Mouse (Mus musculus) kidney, adult 2 months (tissue): ENCODE data around the gene Clpp. TPM values are rescaled to one million over a fixed set of nuclear protein-coding genes. Genes with fewer than 3 reads are reported as not detected.

Experiments
- DNase-seq: peaks from one replicate; pipeline ENCODE4 v3.0.0; 2021
- H3K27ac ChIP-seq: fragments of 200-500 bp; 2 replicates; pipeline ENCODE4 v1.5.1; 2012; ENCODE audit warnings: low read depth, low read length, control low read depth, inconsistent platforms; ENCODE audit not compliant: insufficient read depth
- H3K27me3 ChIP-seq: fragments of 200-500 bp; replicated peaks from 2 replicates; pipeline ENCODE4 v1.6.1; 2012; ENCODE audit warnings: mild to moderate bottlenecking, moderate library complexity, low read length, inconsistent platforms; ENCODE audit not compliant: control insufficient read depth, insufficient read depth
- H3K36me3 ChIP-seq: fragments of 200-500 bp; 2 replicates; pipeline ENCODE4 v1.6.1; 2012; ENCODE audit warnings: mild to moderate bottlenecking, moderate library complexity, low read length, inconsistent platforms; ENCODE audit not compliant: control insufficient read depth, insufficient read depth
- H3K4me1 ChIP-seq: fragments of 200-500 bp; 2 replicates; pipeline ENCODE4 v1.6.1; 2011; ENCODE audit warnings: low read length; ENCODE audit not compliant: control insufficient read depth, insufficient read depth
- H3K4me3 ChIP-seq: fragments of 200-500 bp; 2 replicates; pipeline ENCODE4 v1.5.1; 2011; ENCODE audit warnings: mild to moderate bottlenecking, low read depth, low read length, control low read depth; ENCODE audit not compliant: insufficient read depth
- CTCF ChIP-seq: fragments of 200-500 bp; conservative IDR thresholded peaks from 2 replicates; pipeline ENCODE4 v1.5.1; 2011; ENCODE audit warnings: low read depth, mild to moderate bottlenecking, control low read depth, low read length, moderate library complexity, mixed read lengths; ENCODE audit not compliant: insufficient read depth, insufficient read length
- POLR2A ChIP-seq: fragments of 200-500 bp; IDR thresholded peaks from one replicate; pipeline ENCODE4 v1.6.1; 2011; ENCODE audit warnings: low read depth, low read length, control low read depth
- WGBS: fragments of 180-500 bp; shearing (Covaris S2); methylation state at CpG from one replicate; pipeline ENCODE4 v1.1.7; 2018; 5-methylcytosine and 5-hydroxymethylcytosine counted together
- polyA plus RNA-seq: library from polyadenylated mRNA; depleted of rRNA; stranded (reverse); fragments of >200 nt; gene quantifications from 2 replicates; pipeline ENCODE4 v1.2.3, GENCODE M21; 2012

Gene Clpp
- polyA plus RNA-seq, 1 experiment, result 245 TPM

DNA sequence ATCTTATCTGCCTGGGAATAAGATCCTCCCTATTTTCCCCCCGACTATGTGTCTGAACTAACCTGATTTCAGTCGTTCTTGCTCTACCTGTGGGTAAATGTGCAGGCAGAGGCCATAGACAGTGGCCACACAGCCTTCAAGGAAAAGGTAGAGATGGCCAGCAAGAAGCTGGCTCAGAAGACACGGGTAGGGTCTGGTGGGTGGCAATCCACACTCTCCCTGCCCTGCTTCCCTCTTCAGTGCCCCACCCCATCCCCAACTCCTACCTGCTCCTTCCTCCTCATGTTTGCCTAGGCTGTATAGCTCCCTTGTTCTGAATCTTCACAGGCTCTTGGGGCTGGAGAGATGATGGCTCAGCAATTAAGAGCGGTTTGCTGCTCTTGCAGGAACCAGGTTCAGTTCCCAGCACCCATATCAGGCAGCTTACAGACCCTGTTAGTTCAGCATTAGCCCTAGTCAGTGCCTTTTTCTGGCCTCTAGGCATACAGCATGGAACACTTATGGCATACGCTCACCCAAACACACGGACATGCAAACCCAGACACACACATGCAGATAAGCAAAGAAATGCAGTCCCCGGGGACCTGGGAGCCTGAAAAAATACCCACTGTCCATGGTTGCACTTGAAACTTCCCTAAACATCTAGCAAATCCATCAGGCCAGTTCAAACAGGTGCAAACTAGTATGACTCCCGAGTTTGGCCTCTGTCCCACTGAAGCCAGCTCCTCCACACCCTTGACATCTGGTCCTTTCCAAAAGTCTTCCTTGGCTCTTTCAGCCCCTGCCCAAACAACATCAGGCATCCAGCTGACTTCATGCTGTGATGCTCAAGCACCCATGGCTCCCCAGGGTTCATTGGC is 13.3 kb upstream of the Clpp start:
- no peak overlapping the region for H3K27ac ChIP-seq
- no peaks in the 10 kb centered on the region for H3K4me1 ChIP-seq
- TF ChIP-seq POLR2A, result no peak
- TF ChIP-seq CTCF, result no peak
- no peak for DNase-seq
- 70% methylated on average over 8 of the region's 8 CpGs for WGBS
- H3K27me3 ChIP-seq, result no peaks in the 10 kb centered on the region
- H3K4me3 ChIP-seq, result no peak overlapping the region
- H3K36me3 ChIP-seq, result no peaks in the 10 kb centered on the region

DNA sequence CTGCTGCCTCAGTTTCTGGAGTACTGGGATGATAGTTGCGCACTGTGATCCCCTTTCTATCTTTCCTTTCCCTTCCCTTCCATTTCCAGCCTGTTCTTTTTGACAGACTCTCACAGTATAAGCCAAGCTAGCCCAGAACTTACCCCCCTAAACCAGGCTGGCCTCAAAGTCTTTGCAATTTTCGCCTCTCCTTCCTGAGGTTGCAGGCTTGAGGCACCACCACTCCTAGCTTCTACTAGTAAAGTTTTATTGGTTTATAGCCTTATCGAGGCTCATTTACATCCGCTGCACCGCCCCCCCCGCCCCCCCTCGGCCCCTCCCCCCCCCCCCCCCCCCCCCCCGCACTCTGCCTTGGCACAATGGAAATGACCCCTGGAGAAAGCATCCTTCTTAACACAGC is 10.6 kb upstream of the Clpp start:
- no peak for DNase-seq
- Histone ChIP-seq H3K36me3 (no peaks in the 10 kb centered on the region), H3K27me3 (no peaks in the 10 kb centered on the region), H3K27ac (no peak overlapping the region), H3K4me1 (no peaks in the 10 kb centered on the region), H3K4me3 (no peak overlapping the region)
- TF ChIP-seq CTCF (no peak), POLR2A (no peak)
- WGBS, result 30% methylated on average over 7 of the region's 8 CpGs

DNA sequence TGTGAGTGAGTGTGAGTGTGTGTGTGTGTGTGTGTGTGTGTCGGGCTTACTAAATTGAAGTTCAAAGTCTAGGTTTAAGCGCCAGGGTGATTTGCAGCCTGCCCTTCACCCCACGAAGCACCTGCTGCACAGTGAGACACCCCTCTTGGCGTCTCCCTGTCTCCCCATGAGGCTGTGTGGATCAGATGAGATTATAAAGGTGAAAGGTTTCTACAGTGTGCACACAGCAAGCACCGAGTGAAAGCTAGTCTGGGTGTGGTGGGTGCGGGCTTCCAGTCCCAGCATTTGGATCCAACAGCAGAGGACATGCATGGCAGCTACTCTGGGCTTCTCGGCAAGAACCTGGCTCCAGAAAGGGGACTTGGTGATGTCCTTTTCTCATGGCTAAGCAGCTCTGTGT is 9.1 kb upstream of the Clpp start:
- Histone ChIP-seq H3K36me3 (no peaks in the 10 kb centered on the region), H3K27ac (no peak overlapping the region), H3K4me3 (no peak overlapping the region), H3K27me3 (no peaks in the 10 kb centered on the region), H3K4me1 (no peaks in the 10 kb centered on the region)
- 51% methylated on average over 7 of the region's 7 CpGs for WGBS
- TF ChIP-seq CTCF (no peak), POLR2A (no peak)
- DNase-seq, result no peak

DNA sequence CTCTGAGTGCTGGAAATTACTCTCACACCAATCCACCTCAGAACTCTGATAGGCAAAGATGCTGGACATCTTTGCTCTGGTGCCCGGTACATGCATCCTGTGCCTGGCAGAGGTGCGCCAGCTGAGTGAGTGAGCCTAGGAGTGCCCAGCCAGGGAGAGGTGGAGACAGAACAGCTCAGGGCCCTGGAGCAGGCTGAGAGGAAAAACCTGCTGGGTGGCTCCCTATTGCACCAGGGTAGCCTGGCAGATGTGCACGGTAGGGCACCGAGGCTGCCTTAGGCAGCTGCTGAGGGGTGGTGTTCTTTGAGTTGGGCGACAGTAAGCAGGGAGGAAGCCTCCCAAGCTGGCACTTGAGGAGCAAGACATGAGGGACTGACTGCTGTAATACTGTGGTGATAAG is 8.1 kb upstream of the Clpp start, which contains the start of gene Acer1:
TSS of gene Acer1 (minus strand) at position 114 of the 400 bp plus-strand sequence.
- H3K27ac ChIP-seq, result no peak within 1 kb of the TSS
- no peaks in the 10 kb centered on the region for H3K27me3 ChIP-seq
- H3K36me3 ChIP-seq, result no peaks in the 10 kb centered on the region
- H3K4me1 ChIP-seq, result no peaks in the 10 kb centered on the region
- WGBS, result 91% methylated on average over 5 of the region's 5 CpGs
- no peak within 1 kb of the TSS for H3K4me3 ChIP-seq
- TF ChIP-seq POLR2A, result no peak
- TF ChIP-seq CTCF, result no peak
- no peak for DNase-seq

DNA sequence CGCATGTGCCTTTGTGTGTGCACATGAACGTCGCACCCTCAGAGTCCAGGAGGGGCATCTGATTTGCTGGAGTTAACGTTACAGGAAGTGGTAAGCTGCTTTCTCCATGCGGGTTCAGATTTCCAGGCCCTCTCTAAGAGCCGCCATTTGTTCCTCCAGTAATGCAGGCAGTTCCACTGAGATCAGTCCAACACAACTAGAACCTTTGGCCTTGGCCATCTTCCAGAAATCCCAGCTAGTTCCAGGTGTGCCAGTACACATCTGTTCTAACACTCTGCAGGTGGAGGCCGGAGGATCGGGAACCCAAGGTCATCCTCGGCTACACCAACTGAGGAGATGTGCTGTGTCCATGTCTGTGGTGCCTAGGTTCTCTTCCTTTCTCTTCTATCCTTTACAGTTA is 5.2 kb upstream of the Clpp start:
- H3K36me3 ChIP-seq, result no peaks in the 10 kb centered on the region
- TF ChIP-seq CTCF (no peak), POLR2A (no peak)
- no peak overlapping the region for H3K27ac ChIP-seq
- no peaks in the 10 kb centered on the region for H3K27me3 ChIP-seq
- no peak overlapping the region for H3K4me3 ChIP-seq
- 73% methylated on average over 9 of the region's 9 CpGs for WGBS
- peak; percentile 23 for DNase-seq
- no peaks in the 10 kb centered on the region for H3K4me1 ChIP-seq

DNA sequence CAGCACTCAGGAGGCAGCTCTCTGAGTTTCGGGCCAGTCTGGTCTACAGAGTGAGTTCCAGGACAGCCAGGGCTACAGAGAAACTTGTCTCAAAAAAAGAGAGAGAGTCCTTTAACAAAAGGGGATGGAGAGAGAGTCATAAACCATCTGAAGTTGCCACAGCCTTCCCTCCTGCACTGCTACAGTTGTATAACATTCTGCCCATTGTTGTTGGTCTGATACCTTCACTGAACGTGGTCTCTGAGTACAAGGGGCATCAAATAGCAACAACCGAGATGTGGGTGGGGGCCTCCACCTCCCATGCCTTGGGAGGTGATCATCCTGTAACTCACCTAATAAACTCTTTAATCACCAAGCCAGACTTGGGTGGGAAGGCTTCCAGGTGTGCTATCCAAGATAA is 4.4 kb upstream of the Clpp start:
- no peak for DNase-seq
- TF ChIP-seq CTCF, result no peak
- no peak for TF ChIP-seq POLR2A
- no peak overlapping the region for H3K27ac ChIP-seq
- H3K27me3 ChIP-seq, result no peaks in the 10 kb centered on the region
- no peaks in the 10 kb centered on the region for H3K4me1 ChIP-seq
- H3K36me3 ChIP-seq, result no peaks in the 10 kb centered on the region
- WGBS, result 68% methylated on average over 3 of the region's 3 CpGs
- H3K4me3 ChIP-seq, result no peak overlapping the region

DNA sequence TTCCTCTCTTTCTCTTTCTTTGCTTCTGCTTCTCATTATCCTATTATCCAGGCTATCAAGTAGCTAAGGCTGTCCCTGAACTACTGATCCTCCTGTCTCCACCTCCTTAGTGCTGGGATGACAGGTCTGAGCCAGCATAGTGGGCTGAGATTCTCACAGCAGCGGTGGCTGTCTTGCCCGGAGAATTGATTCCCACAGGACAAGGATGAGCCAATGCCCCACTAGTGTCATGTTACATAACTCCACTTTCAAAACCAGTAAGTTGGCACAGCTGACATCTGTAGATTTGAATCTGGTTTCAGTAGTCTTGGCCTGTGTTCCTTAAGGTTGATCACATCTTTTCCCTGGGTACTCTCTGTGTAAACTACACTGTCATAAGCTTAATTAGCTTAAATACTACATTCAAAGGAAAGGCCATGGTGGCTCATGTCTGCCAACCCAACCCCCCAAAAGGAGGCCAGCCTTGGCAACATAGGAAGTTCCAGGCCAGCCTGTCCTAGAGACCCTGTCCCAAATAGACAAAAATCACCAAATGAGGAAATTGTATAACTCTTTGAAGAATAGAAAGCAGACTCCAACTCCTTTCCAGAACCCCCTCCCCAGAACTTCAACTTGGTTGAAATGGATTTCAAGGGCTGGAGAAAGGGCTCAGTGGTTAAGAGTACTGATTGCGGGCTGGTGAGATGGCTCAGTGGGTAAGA is 3.9 kb upstream of the Clpp start:
- 93% methylated on average over 3 of the region's 3 CpGs for WGBS
- H3K4me3 ChIP-seq, result no peak overlapping the region
- no peak for TF ChIP-seq POLR2A
- no peaks in the 10 kb centered on the region for H3K27me3 ChIP-seq
- H3K4me1 ChIP-seq, result peaks cover 4% of the 10 kb centered on the region; the same call in 1 of the 2 replicates
- no peaks in the 10 kb centered on the region for H3K36me3 ChIP-seq
- no peak for DNase-seq
- H3K27ac ChIP-seq, result no peak overlapping the region
